Mouse (Mus musculus) liver, embryonic 16.5 days (tissue): ENCODE data around the gene Fstl4. TPM values are rescaled to one million over a fixed set of nuclear protein-coding genes. Genes with fewer than 3 reads are reported as not detected.
"Not testable (repeated sequence)": the region's sequence is repeated elsewhere in the genome, so short reads cannot be mapped to it uniquely, and the experiment has no call there.

Experiments used
- ATAC-seq: fragments of 200-750 bp; cut with Nextera tagmentation; 2 replicates; pipeline ENCODE4 v1.8.0; 2017; ENCODE audit warnings: low read depth, mild to moderate bottlenecking, moderate number of reproducible peaks, moderate library complexity
- H3K27ac ChIP-seq: fragments of 300-500 bp; sonication (generic); 2 replicates; pipeline ENCODE4 v1.5.1; 2014; ENCODE audit warnings: mild to moderate bottlenecking, low read length
- H3K27me3 ChIP-seq: fragments of 300-500 bp; sonication (generic); 2 replicates; pipeline ENCODE4 v1.6.1; 2014; ENCODE audit warnings: low read depth, low read length, mixed read lengths; ENCODE audit not compliant: control insufficient read depth, insufficient read depth
- H3K36me3 ChIP-seq: fragments of 300-500 bp; sonication (generic); 2 replicates; pipeline ENCODE4 v1.6.1; 2014; ENCODE audit warnings: mild to moderate bottlenecking; ENCODE audit not compliant: control insufficient read depth, insufficient read depth
- H3K4me1 ChIP-seq: fragments of 300-500 bp; sonication (generic); 2 replicates; pipeline ENCODE4 v1.6.1; 2014; ENCODE audit warnings: low read depth, low read length, mixed read lengths; ENCODE audit not compliant: control insufficient read depth
- H3K4me2 ChIP-seq: fragments of 300-500 bp; sonication (generic); 2 replicates; pipeline ENCODE4 v1.6.1; 2014; ENCODE audit warnings: low read depth, low read length, mixed read lengths
- H3K4me3 ChIP-seq: fragments of 300-500 bp; sonication (generic); 2 replicates; pipeline ENCODE4 v1.5.1; 2014; ENCODE audit warnings: low read depth, mild to moderate bottlenecking, low read length
- H3K9ac ChIP-seq: fragments of 300-500 bp; sonication (generic); 2 replicates; pipeline ENCODE4 v1.6.1; 2014; ENCODE audit warnings: low read depth, low read length
- H3K9me3 ChIP-seq: fragments of 300-500 bp; sonication (generic); replicated peaks from 2 replicates; pipeline ENCODE4 v1.6.1; 2016; ENCODE audit warnings: low read length; ENCODE audit not compliant: control insufficient read depth
- WGBS: fragments of 180-500 bp; shearing (Covaris S2); extraction: QIAGEN DNeasy Blood & Tissue Kit; methylation state at CpG from one replicate; pipeline ENCODE4 v1.1.7; 2014; ENCODE audit not compliant: insufficient replicate concordance; 5-methylcytosine and 5-hydroxymethylcytosine counted together
- polyA plus RNA-seq: library from polyadenylated mRNA; unstranded; fragments of >200 nt; fragmentation: Nextera tagmentation; extraction: Ambion mirVana; gene quantifications from 2 replicates; pipeline ENCODE4 v1.2.1, GENCODE M21; 2015

Gene Fstl4
- polyA plus RNA-seq, 1 experiment from 2014 or later: 0.08 TPM

- Histone ChIP-seq H3K27me3 (no peaks in the 10 kb centered on the region), H3K27ac (no peak overlapping the region), H3K4me2 (no peak overlapping the region), H3K36me3 (no peaks in the 10 kb centered on the region), H3K4me1 (no peaks in the 10 kb centered on the region), H3K9me3 (no peaks in the 10 kb centered on the region), H3K4me3 (no peak overlapping the region), H3K9ac (no peak overlapping the region)
- WGBS: 6% methylated on average over 1 of the region's 1 CpGs
- ATAC-seq: no peak
These were observed 307.2 kb downstream of the Fstl4 start for GRCm38 (mm10) chr11:53071602-53072001.

- Histone ChIP-seq H3K36me3 (no peaks in the 10 kb centered on the region), H3K4me3 (no peak overlapping the region), H3K9me3 (peaks cover 4% of the 10 kb centered on the region), H3K4me2 (no peak overlapping the region), H3K27me3 (no peaks in the 10 kb centered on the region), H3K27ac (no peak overlapping the region), H3K9ac (no peak overlapping the region), H3K4me1 (no peaks in the 10 kb centered on the region)
- WGBS: 73% methylated on average over 7 of the region's 7 CpGs
- ATAC-seq: no peak
These were observed 313.2 kb downstream of the Fstl4 start for GRCm38 (mm10) chr11:53077641-53078040.

GRCm38 (mm10) chr11:53078419-53079334 lies 314.2 kb downstream of the Fstl4 start:
- Histone ChIP-seq H3K4me3 (no peak overlapping the region), H3K36me3 (no peaks in the 10 kb centered on the region), H3K4me1 (no peaks in the 10 kb centered on the region), H3K9me3 (peaks cover 4% of the 10 kb centered on the region), H3K27ac (no peak overlapping the region), H3K4me2 (no peak overlapping the region), H3K9ac (no peak overlapping the region), H3K27me3 (no peaks in the 10 kb centered on the region)
- WGBS: 27% methylated on average over 7 of the region's 7 CpGs
- no peak for ATAC-seq

GRCm38 (mm10) chr11:53081310-53081709 lies 316.9 kb downstream of the Fstl4 start:
- no peaks in the 10 kb centered on the region for H3K36me3 ChIP-seq
- no peaks in the 10 kb centered on the region for H3K4me1 ChIP-seq
- H3K4me3 ChIP-seq: no peak overlapping the region
- no peak for ATAC-seq
- no peaks in the 10 kb centered on the region for H3K27me3 ChIP-seq
- no peak overlapping the region for H3K27ac ChIP-seq
- H3K4me2 ChIP-seq: no peak overlapping the region
- 54% methylated on average over 6 of the region's 6 CpGs for WGBS
- no peak overlapping the region for H3K9ac ChIP-seq
- H3K9me3 ChIP-seq: peaks cover 4% of the 10 kb centered on the region

- Histone ChIP-seq H3K4me2 (no peak overlapping the region), H3K9ac (no peak overlapping the region), H3K4me1 (no peaks in the 10 kb centered on the region), H3K36me3 (no peaks in the 10 kb centered on the region), H3K4me3 (no peak overlapping the region), H3K9me3 (no peaks in the 10 kb centered on the region), H3K27ac (no peak overlapping the region), H3K27me3 (no peaks in the 10 kb centered on the region)
- no peak for ATAC-seq
- WGBS: 34% methylated on average over 6 of the region's 6 CpGs
These were observed 320.9 kb downstream of the Fstl4 start for GRCm38 (mm10) chr11:53085367-53085766.

GRCm38 (mm10) chr11:53085858-53086565 lies 321.6 kb downstream of the Fstl4 start:
- WGBS: 60% methylated on average over 9 of the region's 9 CpGs
- no peak overlapping the region for H3K4me2 ChIP-seq
- H3K36me3 ChIP-seq: no peaks in the 10 kb centered on the region
- no peak overlapping the region for H3K27ac ChIP-seq
- no peak overlapping the region for H3K4me3 ChIP-seq
- no peak overlapping the region for H3K9ac ChIP-seq
- H3K9me3 ChIP-seq: no peaks in the 10 kb centered on the region
- ATAC-seq: no peak
- no peaks in the 10 kb centered on the region for H3K27me3 ChIP-seq
- no peaks in the 10 kb centered on the region for H3K4me1 ChIP-seq

- not testable (repeated sequence) for H3K36me3 ChIP-seq, H3K9ac ChIP-seq, H3K4me3 ChIP-seq, H3K9me3 ChIP-seq, H3K27ac ChIP-seq, H3K4me1 ChIP-seq, H3K4me2 ChIP-seq, H3K27me3 ChIP-seq, ATAC-seq
- WGBS: 71% methylated on average over 3 of the region's 3 CpGs
These were observed 323.5 kb downstream of the Fstl4 start for GRCm38 (mm10) chr11:53087896-53088295.

- Histone ChIP-seq H3K4me2 (no peak overlapping the region), H3K9me3 (no peaks in the 10 kb centered on the region), H3K9ac (no peak overlapping the region), H3K4me3 (no peak overlapping the region), H3K27ac (no peak overlapping the region), H3K36me3 (no peaks in the 10 kb centered on the region), H3K27me3 (no peaks in the 10 kb centered on the region), H3K4me1 (no peaks in the 10 kb centered on the region)
- WGBS: 54% methylated on average over 5 of the region's 5 CpGs
- ATAC-seq: no peak
These were observed 327.2 kb downstream of the Fstl4 start for GRCm38 (mm10) chr11:53091596-53091995.

GRCm38 (mm10) chr11:53096871-53097270 lies 332.4 kb downstream of the Fstl4 start:
- Histone ChIP-seq H3K27me3 (no peaks in the 10 kb centered on the region), H3K9me3 (no peaks in the 10 kb centered on the region), H3K4me1 (no peaks in the 10 kb centered on the region), H3K4me3 (no peak overlapping the region), H3K36me3 (no peaks in the 10 kb centered on the region), H3K9ac (no peak overlapping the region), H3K4me2 (no peak overlapping the region), H3K27ac (no peak overlapping the region)
- ATAC-seq: no peak
- 34% methylated on average over 9 of the region's 9 CpGs for WGBS
